Mouse (Mus musculus): ENCODE measurements around the gene Fuom. TPM values are rescaled to one million over a fixed set of nuclear protein-coding genes. Genes with fewer than 3 reads are reported as not detected.
A peak's percentile ranks its signal among the peaks of the same experiment; 100 is the strongest.

The Fuom gene
- total RNA-seq, 2 experiments from 2014 or later: 35.2 to 52.0 TPM

GRCm38 (mm10) chr7:140095556-140095955, 6.7 kb downstream of the Fuom start:
- H3K4me3 ChIP-seq: no peak overlapping the region
- H3K27ac ChIP-seq: no peak overlapping the region
- intact Hi-C loops (cut with DNase I): no loop called here
- no peak for TF ChIP-seq CTCF (IDR thresholded peaks at IDR 0.05)
- DNase-seq: no peak

- intact Hi-C loops (cut with DNase I): no loop called here
- TF ChIP-seq CTCF (IDR thresholded peaks at IDR 0.05): no peak
- no peak for DNase-seq
These were observed 7.3 kb downstream of the Fuom start for GRCm38 (mm10) chr7:140094954-140095353.

DNA sequence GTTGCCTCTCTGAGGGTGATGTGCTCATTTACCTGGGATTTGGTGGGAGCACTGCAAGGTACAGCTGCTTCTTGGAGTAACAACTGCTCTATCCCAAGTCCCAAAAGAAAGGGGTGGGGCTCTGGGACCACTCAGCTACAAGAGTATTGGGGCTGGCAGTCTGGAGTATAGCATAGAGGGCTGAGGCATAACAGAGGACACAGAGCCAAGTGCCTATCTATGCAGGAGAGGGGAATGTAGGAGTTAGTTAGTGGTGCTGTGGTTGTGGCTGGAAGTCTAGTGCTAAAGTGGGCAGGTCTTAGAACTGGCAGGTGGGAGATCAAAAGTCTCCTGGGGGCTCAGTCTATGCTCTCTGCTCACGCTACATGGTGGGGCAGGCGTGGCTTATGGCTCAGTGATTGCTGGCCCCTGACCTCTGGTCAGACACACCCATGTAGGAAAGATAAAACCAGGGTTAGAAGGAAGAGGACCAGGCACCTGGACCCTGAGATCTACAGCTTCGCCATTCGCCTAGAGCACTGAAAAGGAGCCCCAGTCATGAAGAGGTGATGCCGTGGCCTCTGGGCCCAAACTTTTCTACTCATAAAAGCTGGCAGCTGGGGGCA, 9.2 kb downstream of the Fuom start, which contains the start of gene Prap1:
Gene Prap1, plus strand, starts transcription at position 472 of the 605 bp plus-strand sequence.
- H3K4me3 ChIP-seq: no peak within 1 kb of the TSS
- intact Hi-C loops (cut with DNase I): no loop called here
- TF ChIP-seq CTCF (IDR thresholded peaks at IDR 0.05): no peak
- no peak for DNase-seq
- H3K27ac ChIP-seq: no peak within 1 kb of the TSS

More at GRCm38 (mm10) chr7:140094954-140095353, 7.3 kb downstream of the Fuom start:
- Histone ChIP-seq H3K27ac (no peak overlapping the region), H3K4me3 (no peak overlapping the region)

- intact Hi-C loops (cut with DNase I): no loop called here
- Histone ChIP-seq H3K4me3 (no peak overlapping the region), H3K27ac (no peak overlapping the region)
- DNase-seq: no peak
- no peak for TF ChIP-seq CTCF (IDR thresholded peaks at IDR 0.05)
These were observed 11.6 kb downstream of the Fuom start for GRCm38 (mm10) chr7:140090601-140091000.

DNA sequence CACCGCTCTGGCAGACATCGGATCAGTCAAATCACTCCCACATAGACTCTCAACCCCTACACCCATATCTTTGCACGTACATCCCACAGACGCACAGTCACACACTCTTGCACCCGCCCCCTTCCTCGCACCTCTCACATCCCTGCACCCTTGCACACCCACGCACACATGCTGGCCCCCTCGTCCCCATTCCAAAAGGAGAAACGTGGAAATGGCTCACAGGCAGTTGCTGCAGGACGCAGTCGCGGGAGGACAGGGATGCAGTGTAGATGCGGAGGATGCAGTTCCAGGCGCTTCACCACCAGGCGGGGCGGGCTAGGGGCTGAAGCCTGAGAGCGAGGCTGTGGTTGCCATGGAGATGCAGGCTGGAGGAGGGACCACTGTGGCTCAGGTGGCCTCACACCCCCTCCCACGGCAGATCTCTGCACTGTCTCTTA, 20.0 kb downstream of the Fuom start, which contains the start of gene Caly:
Gene Caly, minus strand, starts transcription at position 307 of the 437 bp plus-strand sequence.
- intact Hi-C loops (cut with DNase I): no loop called here
- no peak for TF ChIP-seq CTCF (IDR thresholded peaks at IDR 0.05)

GRCm38 (mm10) chr7:140081408-140082241, 20.6 kb downstream of the Fuom start:
- intact Hi-C loops (cut with DNase I): no loop called here
- no peak for TF ChIP-seq CTCF (IDR thresholded peaks at IDR 0.05)
- Histone ChIP-seq H3K27ac (no peak overlapping the region), H3K4me3 (no peak overlapping the region)
- no peak for DNase-seq

More for the DNA sequence above, 20.0 kb downstream of the Fuom start, which contains the start of gene Caly:
- no peak within 1 kb of the TSS for H3K27ac ChIP-seq
- no peak for DNase-seq
- no peak within 1 kb of the TSS for H3K4me3 ChIP-seq

DNA sequence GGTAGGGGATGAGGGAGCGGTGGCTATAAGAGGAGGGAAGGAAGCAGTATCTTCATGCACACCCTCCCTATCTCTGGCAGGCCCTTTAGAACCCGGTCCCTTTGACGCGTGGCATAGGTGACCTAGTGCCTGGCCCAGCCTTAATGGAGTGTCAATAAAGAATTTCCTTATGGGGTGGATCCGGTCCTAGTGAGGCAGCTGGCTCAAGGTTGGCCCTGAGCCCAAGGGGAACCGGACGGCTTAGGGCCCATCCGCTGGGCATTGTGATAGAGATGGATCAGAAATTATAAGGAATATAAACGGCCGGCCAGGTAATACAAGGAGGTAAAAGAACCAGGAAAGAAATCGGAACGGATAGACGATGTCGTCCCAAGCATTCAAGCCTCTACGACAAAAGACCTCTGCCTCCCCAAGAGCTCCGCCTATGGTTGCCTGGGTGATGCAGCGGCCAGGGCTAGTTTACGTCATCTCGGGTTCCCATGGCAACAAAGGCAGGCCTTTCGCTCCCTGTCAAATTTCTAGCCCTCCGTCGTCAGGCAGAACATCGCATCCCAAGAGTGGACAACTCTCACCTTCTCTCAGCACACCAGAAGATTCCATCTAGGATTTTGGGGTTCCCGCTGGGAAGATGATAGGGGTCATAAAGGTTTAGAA, 21.6 kb downstream of the Fuom start:
- no peak overlapping the region for H3K27ac ChIP-seq
- TF ChIP-seq CTCF (IDR thresholded peaks at IDR 0.05): no peak
- intact Hi-C loops (cut with DNase I): no loop called here
- DNase-seq: peak; percentile 59
- H3K4me3 ChIP-seq: peak overlapping the region; percentile 19

DNA sequence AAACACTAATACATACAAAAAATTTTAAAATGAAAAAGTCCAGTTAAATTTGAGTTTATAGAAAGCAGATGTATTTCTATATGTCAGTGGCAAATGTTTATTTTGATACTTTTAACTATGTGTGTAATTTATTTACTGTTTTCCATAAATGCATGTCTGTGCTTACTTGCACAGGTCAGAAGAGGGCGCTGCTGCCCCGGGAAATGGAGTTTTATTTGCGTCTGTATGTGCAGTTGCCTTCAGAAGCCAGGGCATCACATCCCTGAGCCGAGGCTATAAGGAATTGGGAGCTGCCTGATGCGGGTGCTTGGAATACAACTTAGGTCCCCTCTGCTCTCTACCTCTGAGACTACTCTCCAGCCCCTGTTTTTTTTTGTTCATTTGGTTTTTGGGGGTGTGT, 23.5 kb downstream of the Fuom start:
- intact Hi-C loops (cut with DNase I): loop anchor here (1.0 to 10.0 kb wide), 2 partner anchors 63 to 756 kb away; partner anchors contain the start of gene Urah
- no peak overlapping the region for H3K27ac ChIP-seq
- peak; percentile 93; the same call in 1 of the 2 replicates for TF ChIP-seq CTCF (IDR thresholded peaks at IDR 0.05)
- H3K4me3 ChIP-seq: no peak overlapping the region
- peak; percentile 77 for DNase-seq

GRCm38 (mm10) chr7:140077698-140078097, 24.5 kb downstream of the Fuom start:
- Histone ChIP-seq H3K27ac (no peak overlapping the region), H3K4me3 (no peak overlapping the region)
- TF ChIP-seq CTCF (IDR thresholded peaks at IDR 0.05): no peak
- intact Hi-C loops (cut with DNase I): loop anchor here (1.0 to 10.0 kb wide), 2 partner anchors 64 to 757 kb away; partner anchors contain the start of gene Urah
- no peak for DNase-seq

GRCm38 (mm10) chr7:140070042-140070711, 32.1 kb downstream of the Fuom start:
- DNase-seq: peak; percentile 26
- Histone ChIP-seq H3K27ac (no peak overlapping the region), H3K4me3 (peak overlapping the region; percentile 60)
- no peak for TF ChIP-seq CTCF (IDR thresholded peaks at IDR 0.05)
- intact Hi-C loops (cut with DNase I): loop anchor here (10.0 kb wide), 1 partner anchor 765 kb away; the partner anchor contains the start of gene Urah

- Histone ChIP-seq H3K4me3 (no peak overlapping the region), H3K27ac (no peak overlapping the region)
- intact Hi-C loops (cut with DNase I): loop anchor here (10.0 kb wide), 1 partner anchor 163 kb away; no protein-coding TSS in a partner anchor
- TF ChIP-seq CTCF (IDR thresholded peaks at IDR 0.05): no peak
- no peak for DNase-seq
These were observed 34.8 kb downstream of the Fuom start for GRCm38 (mm10) chr7:140067397-140067796.

- TF ChIP-seq CTCF (IDR thresholded peaks at IDR 0.05): peak; percentile 71
- no peak overlapping the region for H3K27ac ChIP-seq
- intact Hi-C loops (cut with DNase I): loop anchor here (10.0 kb wide), 1 partner anchor 158 kb away; no protein-coding TSS in a partner anchor
- no peak overlapping the region for H3K4me3 ChIP-seq
- DNase-seq: peak; percentile 68
These were observed 39.1 kb downstream of the Fuom start for GRCm38 (mm10) chr7:140063092-140063491.
